Mouse (Mus musculus) kidney, adult 18-20 months (tissue): ENCODE results near the gene Hist1h2bj.

Experiments used
- DNase-seq: peaks from one replicate; pipeline ENCODE4 v3.0.0; 2021

Hist1h2bj gene

DNA sequence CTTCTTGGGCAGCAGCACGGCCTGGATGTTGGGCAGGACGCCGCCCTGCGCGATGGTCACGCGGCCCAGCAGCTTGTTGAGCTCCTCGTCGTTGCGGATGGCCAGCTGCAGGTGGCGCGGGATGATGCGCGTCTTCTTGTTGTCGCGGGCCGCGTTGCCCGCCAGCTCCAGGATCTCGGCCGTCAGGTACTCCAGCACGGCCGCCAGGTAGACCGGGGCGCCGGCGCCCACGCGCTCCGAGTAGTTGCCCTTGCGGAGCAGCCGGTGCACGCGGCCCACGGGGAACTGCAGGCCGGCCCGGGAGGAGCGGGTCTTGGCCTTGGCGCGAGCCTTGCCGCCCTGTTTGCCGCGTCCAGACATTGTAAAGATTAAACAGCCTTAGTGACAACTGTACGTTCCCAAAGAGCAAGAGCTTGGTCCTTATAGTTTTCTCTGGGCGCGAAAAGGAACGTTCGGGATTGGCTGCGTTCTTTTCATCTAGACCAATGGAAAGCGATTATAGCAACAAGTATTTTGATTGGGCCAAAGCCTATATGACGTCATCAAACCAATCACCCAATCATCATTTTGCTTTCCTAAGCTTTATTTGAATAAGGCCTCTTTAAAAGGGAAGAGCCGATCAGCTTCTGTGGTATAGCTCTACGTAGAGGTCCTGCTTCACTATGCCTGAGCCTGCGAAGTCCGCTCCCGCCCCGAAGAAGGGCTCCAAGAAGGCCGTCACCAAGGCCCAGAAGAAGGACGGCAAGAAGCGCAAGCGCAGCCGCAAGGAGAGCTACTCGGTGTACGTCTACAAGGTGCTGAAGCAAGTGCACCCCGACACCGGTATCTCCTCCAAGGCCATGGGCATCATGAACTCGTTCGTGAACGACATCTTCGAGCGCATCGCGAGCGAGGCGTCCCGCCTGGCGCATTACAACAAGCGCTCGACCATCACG lies at the start of gene Hist1h2bj, which contains the start of gene Hist1h2ag:
TSS of gene Hist1h2bj (plus strand) at position 647 of the 935 bp plus-strand sequence.
TSS of gene Hist1h2ag (minus strand) at position 377 of the 935 bp plus-strand sequence.
- peak; percentile 86 for DNase-seq

DNA sequence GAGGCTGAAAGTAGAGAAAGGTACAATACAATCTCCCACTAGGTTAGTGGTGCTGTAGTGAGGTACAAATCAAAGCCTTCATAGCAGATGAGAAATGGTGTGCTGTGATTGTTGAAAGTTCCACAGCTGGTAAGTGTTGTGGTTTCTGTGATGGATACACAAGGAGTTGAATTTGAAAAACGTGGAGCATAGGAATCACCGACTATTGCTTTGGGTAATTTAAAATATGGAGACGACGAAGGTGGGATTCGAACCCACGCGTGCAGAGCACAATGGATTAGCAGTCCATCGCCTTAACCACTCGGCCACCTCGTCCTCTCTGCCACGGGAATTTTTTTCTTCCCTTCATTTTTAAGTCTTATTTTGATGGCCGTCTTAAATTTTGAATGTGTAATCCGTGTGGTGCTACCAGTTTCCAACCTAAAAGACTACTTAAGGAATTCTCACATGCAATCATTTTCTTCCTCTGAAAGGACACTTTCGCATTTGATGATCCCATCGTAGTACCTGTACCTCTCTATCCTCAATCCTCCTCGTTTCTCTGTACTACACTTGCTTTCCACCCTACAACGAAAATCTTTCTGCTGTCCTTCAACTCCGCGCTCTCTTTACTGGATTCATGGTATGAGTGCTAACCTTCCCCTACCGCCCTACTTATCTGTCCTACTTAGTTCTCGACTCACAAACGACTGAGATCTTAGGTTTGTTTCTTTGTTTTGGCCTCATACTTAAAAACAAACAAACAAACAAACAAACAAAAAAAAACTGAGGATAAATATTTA lies 48.9 kb upstream of the Hist1h2bj start:
- peak; percentile 19 for DNase-seq

- no peak for DNase-seq
Measured at GRCm38 (mm10) chr13:21994896-21995295, 48.1 kb upstream of the Hist1h2bj start.

DNA sequence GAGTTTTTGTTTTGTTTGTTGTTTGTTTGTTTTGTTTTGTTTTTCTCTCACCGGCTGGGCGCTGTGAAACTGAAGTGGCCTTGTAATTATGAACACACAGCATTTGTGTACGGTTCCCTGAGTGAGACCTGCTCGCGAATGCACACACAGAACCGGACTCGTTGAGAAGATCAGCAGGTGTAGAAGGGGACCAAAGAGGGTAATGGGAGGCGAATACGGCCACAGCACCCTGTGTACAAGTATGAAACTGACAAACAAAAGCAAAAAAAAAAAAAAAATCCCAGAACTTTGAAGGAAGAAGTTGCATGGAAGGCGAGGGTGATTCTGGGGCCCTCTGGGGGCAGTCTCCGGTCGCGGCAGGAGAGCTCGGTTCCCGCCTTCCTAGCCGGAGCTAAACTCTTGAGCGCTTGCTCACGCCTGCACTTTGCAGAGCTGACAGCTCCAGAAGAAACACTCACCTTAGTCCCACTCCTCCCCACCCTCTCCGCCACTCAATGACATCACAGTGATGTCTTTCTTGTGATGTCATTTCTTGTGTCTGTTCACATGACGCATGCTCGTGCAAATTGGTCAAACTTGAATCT lies 47.6 kb upstream of the Hist1h2bj start:
- peak; percentile 31 for DNase-seq

DNA sequence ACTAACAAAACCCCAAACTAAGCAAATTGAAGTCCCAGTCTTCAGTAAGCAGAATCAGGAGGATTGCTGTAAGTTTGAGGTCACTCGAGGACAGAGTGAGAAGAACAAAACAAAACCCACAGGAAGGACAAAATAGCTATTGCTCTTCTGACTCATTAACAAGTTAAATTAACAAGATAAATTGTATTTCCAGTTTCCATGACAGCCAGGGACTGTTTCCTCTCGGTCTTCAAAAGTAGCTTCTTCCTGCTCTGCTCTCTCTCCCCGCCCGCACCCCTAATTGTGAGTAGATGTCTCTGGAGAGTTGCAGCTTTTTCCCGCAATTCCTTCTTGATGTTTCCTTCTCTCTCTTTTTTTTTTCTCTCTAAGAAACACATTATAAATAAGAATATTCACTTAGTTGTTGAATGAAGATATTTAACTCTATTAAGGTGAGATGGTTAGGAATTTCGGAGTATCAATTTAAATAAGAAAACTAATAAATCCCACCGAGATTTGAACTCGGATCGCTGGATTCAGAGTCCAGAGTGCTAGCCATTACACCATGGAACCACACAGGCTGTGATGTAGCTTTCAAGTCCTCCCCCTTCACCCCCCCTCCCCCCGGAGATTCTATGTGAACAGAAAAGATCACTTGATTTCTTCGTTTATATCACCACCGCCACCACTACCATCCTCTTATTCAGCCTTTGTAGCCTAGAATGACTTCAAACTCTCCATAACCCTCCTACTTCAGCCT lies 46.7 kb upstream of the Hist1h2bj start:
- no peak for DNase-seq

GRCm38 (mm10) chr13:21996840-21997185 lies 46.2 kb upstream of the Hist1h2bj start:
- DNase-seq: no peak

GRCm38 (mm10) chr13:21997201-21997820 lies 45.7 kb upstream of the Hist1h2bj start:
- DNase-seq: no peak

DNA sequence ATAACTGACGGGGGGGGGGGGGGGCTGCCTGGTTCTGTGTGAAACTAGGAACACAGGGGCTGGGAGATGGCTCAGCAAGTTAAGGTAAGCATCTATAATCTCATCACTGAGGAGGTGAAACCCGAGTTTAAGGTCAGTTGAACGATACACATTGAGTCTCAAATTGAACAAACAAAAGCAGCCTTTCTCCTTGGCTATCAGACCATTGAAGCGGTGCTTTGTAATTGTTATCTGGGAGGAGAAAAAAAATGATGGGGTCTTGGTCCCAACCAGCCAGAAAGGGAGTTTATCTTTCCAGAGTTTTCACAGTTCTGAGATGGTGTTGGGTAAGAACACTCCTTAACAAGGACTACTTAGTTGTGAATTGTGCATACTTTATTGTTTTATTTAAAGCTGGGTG lies 45.2 kb upstream of the Hist1h2bj start:
- DNase-seq: no peak

GRCm38 (mm10) chr13:21998412-21998811 lies 44.6 kb upstream of the Hist1h2bj start:
- DNase-seq: no peak

GRCm38 (mm10) chr13:21999147-21999546 lies 43.9 kb upstream of the Hist1h2bj start:
- DNase-seq: no peak

DNA sequence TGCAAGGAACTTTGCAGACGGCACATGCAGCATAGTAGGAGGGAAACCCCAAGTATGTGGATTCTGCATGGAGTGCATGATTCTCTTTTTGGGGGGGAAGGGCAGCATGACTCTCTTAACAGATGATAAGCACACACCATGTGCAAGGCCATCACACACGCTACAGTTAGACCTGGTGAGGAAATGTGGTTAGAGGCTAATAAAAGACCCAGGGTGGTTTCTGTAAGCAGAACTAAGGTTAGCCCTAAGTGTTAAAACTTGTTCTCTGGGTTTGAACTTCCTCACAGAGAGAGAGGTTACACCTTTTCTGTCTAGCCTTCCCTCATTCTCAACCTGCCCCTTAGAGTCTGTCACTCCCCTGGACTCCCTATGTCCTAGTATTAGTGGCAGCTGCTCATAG lies 41.7 kb upstream of the Hist1h2bj start:
- DNase-seq: no peak

DNA sequence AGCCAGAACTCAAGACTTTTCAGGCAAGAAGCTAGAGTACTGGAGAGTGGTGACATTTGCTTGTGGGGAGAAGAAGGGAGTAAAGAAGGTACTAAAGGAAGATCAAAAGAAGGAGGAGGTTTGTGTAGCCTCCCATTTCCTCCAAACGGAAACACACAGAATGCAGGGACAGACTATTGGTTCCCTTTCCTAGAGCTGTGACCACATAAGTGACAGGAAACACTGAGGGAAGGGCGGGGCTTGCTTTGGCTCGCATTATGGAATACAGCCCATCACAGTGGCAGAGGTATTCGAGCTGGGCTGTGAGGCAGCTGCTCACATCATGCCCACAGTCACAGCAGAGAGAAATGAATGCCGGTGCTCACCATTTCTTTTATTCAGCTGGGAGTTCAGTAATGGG lies 41.2 kb upstream of the Hist1h2bj start:
- no peak for DNase-seq

GRCm38 (mm10) chr13:22005605-22006333 lies 37.2 kb upstream of the Hist1h2bj start:
- DNase-seq: peak; percentile 40

DNA sequence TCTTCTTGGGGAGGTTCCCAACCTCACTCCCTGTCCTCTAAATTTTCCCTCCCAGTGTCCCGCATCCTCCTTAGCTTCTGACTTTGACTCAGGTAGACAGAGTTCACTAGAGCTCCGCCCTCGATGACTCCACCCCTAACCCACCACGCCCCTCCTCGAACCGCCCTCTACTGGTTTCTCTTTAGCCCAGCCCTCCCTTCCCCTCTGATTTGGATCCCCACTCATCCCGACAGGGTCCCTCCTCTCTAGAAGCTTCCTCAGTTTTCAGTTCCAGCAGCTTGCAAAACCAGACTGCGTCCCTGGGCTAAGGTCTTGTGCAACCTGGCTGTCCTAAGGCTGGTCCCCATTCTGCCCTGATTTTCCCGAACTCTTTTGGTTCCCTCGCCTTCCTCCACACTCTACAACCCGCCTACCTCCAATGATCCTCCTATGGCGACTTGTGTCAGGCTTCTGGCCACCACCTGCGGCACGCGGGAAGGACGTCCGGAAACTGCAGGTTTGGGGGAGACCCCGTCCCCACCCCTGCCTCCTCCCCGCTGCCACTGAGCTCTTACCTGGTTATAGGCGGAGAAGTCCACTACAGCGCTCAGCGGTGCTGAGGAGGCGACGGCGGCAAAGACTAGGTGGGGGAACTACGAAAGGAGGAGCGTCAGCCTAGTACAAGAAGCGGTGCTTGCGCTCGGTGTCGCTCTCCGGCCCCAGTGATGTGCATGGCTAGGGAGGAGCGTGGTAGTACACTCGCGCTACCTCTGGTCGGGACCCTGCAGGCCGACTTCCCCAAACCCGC lies 36.5 kb upstream of the Hist1h2bj start:
- peak; percentile 53 for DNase-seq

GRCm38 (mm10) chr13:22007121-22007510 lies 35.9 kb upstream of the Hist1h2bj start:
- no peak for DNase-seq

DNA sequence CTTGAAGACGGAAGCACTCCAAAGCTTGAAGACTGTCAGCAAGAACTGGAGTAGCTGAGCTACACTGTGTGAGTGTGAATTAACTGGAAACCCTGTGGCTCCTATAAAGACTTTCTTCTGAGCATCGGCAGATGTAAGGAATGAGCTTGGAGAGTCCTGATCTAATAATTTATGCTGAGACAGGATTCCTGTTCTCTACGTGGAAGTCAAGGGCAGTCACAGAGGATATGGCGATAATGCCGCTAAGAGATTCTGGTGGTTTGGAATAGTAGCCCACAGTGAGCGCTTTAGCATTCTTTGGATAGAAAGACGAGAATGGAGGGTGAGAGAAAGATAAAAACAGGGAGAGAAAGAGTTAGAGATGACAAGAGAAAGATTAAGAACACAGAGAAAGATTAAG lies 35.1 kb upstream of the Hist1h2bj start:
- no peak for DNase-seq

DNA sequence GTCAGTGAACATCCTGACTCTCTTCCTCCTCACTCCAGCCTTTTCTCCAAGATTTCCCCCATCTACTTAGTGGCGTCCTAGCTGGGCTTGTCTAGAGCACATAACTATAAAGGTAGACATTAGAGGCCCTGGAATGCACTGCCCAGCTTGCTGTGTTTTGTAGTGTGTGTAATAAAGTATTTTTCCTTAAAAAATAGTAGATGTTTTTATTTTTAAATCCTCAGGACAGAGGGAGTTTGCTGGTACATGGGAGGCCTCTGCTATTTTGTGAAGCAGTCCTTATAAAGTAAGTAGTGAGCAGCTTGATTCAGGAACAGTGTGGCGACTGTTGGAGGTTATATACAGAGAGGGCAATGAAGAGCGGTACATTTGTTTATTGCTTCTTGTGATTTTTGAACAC lies 34.3 kb upstream of the Hist1h2bj start:
- no peak for DNase-seq

DNA sequence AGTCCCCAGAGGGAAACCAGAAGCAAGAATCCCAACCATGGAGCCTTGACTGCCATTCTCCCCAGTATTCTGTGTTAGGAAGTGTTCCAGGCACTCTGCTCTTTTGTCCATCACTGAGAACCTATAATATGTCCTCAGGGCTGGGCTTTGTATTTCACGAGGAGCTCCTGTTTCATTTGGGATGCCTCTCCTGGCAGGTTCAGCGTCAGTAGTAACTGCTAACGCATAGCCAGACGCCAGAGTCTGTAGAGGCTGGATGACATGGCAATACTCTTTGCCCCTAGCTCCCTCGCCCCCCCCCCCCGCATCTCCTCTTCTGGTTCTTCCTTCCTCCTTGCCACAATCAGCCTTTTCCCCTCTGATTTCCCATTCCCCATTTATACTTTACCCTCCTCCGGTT lies 33.4 kb upstream of the Hist1h2bj start, which contains the start of gene Prss16:
TSS of gene Prss16 (minus strand) at position 101 of the 400 bp plus-strand sequence.
- DNase-seq: no peak

- DNase-seq: no peak
Measured at GRCm38 (mm10) chr13:22013716-22014115, 29.3 kb upstream of the Hist1h2bj start.

DNA sequence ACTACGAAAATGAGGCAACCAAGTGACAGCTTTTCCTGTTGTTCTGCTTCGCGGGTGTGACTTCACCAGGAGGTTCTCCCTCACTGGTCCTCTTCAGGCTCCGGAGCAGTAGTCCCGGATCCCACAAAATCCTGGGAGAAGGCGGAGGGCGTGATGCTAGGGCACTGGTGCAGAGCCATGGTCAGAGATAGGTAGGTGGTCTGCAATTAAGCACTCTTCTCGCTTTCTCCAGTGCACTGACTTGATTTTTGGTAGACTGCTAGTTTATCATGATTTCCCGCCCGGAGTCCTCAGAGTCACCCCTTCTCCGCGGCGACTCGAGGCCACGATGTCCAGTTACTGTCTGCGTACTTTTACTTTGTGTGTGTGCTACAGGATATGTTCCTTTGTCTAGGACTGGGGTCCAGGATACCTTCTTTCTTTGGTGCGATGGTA lies 28.6 kb upstream of the Hist1h2bj start:
- no peak for DNase-seq
